Mouse (Mus musculus) cerebellum, postnatal 14 days (tissue): Measurements from ENCODE around the gene Zfp488.

ENCODE experiments used
- DNase-seq, 2 experiments: peaks; one replicate each; pipeline ENCODE4 v3.0.0; 2021; ENCODE audit warnings: mixed read lengths in 2 of 2

Gene Zfp488

DNA sequence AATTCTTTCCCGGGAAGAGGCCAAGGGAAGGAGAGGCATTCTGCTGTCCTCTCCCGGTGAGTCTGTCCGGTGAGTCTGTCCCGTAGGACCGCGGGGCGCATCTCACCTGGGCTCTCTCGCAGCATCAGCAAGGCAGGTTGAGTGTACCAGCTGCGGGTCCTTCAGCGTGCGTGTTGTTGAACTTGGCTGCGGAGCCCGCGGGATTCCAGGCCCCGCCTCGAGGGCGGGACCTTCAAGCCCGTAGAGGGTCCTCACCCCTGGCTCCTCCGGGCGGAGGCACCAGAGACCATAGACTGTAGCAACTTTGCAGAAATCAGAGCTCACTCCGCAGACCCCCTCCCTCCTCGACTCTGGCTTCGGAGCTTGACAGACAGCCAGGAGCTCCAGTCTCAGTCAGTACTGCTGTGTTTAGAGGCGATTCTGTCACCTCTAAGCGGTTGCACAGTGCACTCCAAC lies at the start of gene Zfp488:
Zfp488 (minus strand) TSS at position 161 of the 456 bp plus-strand sequence.
- peak; percentile 57 to 64 for DNase-seq

DNA sequence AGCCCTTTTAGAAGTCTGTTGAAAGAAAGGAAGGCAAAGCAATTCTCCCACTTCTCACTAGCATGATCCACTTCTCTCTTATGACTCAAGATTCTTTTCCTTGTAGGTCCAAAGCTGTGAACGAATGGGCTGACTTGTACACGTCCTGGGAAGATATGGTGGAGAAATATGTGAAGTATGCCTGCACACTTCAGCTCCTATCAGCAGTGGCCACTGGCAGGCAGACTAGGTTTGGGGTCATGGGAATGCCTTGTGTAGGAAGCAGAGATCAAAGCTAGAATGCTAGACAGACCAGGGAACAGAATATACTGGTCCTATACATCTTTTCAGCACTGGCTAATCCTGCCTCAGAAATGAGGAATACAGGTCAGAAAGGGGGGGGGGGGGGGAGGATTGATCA lies 48.1 kb upstream of the Zfp488 start:
- DNase-seq, result no peak

DNA sequence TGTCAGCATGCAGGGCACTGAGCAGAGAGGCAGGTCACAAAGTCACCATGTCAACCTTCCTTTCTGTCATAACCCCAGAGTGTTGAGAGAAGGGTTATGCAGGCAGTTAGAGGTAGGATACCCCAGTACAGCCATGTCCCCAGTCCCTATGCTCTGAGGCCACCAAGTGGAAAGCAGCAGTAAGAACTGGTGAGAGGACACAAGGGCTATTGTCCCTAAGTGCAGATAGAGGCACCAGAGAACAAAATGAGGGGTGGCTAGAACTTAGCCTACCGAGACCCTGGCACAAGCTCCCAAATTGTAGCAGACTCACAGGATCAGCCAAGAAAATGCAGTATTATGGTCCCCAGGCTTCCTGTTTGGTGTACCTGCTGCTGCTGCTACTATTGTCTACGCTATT lies 38.4 kb upstream of the Zfp488 start:
- DNase-seq, result no peak

DNA sequence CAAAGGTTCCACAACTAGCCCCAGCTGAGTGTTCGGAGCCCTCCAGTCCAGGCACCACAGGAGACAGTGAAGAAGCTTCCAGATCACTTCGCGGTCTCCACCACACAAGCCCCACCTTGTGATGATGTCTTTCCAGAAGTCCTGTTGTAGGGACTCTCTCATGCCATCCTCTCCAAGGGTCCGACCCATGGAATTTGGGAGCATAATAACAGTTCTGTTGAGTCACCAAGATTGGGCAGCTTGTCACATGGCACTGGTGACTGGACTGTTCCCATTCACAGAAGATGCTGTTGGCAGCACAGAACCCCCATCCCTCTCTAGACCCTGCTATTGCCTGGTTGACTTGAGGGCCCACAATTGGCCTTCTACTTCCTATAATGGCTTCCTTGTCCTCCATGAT lies 37.8 kb upstream of the Zfp488 start, which contains the start of gene Gm5460:
Gm5460 (plus strand) TSS at position 378 of the 400 bp plus-strand sequence.
- DNase-seq, result no peak

DNA sequence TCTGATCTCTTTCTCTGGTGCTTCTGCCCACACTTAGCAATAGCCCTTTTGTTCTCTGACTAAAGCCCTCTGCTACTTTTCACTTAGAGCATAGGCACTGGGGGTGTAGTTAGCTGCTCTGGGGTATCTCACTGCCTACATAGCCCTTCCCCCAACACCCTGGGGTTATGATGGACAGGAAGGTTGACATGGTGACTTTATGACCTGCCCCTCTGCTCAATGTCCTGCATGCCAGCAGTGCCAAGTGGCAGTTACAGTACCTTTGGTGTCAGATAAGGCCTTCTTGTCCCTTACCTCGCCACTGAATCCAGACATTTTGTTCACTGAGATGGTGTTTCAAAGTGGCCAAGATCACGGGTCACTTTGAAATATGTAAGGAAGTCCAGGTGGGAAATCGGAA lies 36.5 kb upstream of the Zfp488 start, which contains the start of gene Gm30083:
Gm30083 (minus strand) TSS at position 120 of the 400 bp plus-strand sequence.
- DNase-seq, result no peak

DNA sequence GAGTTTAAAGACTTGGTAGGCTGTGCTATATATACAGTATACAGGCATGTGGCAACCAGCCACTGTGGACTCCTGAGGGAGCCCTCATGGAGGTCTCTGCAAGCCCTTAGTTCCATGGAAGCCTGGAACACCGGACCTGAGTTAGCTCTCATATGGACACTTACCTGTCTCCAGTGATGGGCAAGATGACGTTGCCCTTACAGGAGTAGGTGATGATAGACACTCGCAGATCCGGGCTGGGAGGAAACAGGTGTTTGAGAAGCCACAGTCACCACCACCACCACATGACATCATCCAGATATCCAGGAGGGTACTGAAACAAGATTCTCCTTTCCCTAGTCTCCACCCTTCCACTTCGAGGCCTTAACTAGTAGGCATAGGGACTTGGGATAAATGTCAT lies 23.8 kb upstream of the Zfp488 start:
- no peak for DNase-seq

DNA sequence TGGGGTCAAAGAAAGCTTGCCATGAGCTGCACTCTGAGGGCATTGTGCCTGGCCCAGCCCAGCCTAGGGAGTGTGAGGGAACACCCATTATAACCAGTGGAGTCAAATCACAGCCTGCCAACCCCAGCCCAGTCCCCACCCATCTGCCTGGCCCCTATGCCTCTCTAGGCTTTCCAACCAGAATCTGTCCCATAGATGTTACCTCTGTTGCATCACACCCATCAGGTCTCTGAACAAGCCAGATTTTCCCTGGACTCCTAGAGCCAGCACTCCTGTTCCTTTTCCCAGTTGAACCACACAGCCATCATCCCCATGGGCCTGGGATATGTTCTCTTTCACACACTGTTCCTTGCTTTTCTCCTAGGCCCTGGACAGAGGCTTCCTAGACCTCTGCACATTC lies 22.9 kb upstream of the Zfp488 start:
- DNase-seq, result no peak

DNA sequence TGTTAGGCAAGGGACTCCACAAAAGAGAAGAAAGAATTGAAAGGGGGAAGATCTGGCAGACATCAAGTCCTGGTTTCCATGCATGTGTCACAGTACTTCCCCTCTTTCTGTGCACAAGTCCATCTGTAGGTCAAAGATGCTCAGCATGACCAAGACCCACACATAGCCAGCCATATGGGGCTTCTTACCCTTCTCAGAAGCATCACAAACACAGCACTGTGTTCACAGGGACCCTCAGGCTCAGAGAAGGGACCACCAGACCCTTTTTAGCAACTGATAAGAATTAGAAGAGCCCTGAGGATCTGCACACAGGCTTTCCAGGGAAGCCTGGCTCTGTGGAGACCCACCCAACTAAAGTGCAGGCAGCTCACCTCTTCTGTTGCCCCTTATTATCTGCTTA lies 21.5 kb upstream of the Zfp488 start:
- no peak for DNase-seq

DNA sequence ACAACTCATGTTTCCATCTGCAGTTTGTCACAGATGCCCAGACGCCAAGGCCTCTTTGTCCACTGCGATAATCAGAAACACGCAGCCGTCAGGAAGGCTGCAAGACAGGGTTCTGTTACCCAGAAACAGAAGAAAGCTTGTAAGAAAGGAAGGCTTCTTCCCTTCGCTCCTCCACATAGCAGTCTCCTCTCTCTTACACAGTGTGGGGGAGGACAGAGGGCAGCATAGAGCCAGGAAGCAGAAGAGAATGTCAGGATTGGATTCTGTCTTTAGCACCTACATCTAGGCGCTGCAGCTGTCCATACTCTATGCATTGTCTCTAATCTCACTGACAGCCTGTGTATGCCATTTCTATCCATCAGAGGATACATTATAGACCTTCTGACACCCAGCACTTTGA lies 18.9 kb upstream of the Zfp488 start:
- no peak for DNase-seq

DNA sequence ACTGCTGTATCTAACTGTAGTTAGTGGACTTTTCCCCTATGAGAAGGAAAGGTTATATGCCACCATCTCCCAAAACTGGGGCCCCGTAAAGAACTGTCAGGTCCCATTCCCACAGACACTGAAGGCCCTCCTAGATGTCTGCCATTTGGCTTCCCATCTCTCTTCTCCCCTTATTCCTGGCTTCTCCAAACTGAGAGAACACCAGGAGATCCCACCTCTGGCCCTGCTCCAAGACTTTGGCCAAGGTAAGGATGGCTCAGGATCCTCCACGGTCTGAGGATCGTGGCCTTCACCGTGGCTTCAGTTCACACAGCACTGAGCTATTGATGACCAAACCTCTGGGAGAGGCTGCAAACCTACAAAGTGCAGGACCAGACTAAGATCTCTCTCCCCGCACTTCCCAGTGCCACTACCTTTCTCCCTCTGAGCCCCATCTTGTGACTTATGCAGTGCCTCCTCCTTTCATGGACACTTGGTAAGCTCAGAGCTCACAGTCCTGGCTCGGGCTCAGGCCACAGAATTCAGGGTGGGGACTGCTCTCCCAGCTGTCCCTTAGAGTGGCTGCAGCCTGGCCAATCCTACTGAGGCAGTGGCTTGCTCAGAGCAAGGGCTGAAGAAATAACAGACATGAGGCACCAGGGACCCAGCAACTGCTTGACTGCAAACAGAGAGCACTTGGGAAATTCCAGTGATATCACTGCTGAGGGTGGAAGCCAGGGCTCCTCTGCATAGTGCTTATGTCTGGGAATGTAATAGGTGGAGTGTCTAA lies 15.1 kb upstream of the Zfp488 start:
- no peak for DNase-seq

DNA sequence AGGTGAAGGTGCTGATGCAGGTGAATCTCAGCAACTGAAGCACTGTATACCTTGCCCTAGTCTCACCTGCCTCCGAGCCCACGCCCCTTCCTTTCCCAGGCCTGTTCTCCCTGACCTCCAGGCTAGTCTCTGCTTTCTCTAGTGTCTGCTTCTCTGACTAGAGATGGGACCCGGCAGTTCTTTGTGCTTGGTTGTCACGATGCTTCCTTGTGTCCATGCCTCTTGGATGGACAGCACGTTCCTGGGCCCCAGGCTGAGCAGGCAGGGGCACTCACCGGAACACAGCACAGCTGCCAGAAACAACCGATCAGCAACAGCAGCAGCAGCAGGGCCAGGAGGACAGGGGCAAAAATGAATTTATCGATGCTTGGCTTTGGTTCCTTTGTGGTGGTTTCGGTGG lies 14.5 kb upstream of the Zfp488 start:
- DNase-seq, result no peak

DNA sequence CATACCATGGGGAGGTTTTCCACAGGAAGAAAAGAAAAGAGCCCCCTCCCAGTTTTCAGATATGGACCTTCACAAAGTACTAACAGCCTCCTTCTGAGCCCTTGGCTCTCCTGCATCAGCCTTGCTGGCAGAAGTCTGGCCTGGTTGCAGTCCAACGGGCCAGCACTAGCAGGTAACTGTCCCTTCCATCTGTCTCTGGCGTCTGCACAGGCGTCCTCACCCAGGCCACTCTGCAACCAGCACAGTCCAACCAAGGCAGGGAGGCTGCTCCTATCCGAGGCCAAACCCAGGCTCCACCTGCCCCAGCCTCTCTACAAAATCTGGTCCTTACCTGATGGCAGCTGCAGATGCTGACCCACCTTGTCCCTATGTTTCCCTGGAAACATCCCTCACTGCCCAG lies 13.4 kb upstream of the Zfp488 start:
- peak; percentile 83 to 89 for DNase-seq

DNA sequence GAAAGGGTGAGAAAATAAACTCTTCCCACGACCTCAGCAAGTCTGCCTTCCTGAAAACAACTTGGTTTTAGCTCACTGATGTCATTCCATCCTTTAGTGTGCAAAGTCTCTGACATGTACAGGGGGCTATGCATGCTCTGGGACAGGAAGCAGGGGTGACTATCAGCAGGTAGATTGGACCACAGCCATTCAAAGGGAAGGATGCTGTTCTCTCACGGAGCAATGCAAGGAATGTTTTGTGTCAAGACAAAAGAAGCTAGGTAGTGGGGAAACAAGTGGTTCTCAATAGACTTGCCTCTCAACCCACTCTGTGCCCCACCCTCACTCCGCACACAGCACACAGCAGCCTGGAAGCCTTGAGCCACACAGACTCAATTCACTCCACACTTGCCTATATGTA lies 10.6 kb upstream of the Zfp488 start:
- no peak for DNase-seq

DNA sequence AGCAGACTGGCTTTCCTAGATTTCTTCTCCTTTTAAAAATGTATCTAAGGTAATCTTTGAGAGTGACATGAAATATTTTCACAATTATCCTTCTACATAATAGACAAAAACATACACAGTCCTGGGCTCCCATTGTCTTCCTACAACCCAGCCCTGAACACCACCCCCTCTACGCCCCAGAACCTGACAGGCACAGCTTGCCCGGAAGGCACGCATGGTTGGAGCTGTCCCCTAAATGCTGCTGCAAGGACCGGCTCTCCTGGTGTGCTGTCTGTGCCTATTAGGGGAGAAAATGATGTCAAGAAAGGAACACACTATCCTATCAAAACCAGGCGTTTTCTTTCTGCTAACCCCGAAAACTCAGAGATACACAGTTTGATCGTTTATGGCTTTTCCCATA lies 816 bp downstream of the Zfp488 start:
- peak in 1 of 2 experiments; percentile 48 for DNase-seq

DNA sequence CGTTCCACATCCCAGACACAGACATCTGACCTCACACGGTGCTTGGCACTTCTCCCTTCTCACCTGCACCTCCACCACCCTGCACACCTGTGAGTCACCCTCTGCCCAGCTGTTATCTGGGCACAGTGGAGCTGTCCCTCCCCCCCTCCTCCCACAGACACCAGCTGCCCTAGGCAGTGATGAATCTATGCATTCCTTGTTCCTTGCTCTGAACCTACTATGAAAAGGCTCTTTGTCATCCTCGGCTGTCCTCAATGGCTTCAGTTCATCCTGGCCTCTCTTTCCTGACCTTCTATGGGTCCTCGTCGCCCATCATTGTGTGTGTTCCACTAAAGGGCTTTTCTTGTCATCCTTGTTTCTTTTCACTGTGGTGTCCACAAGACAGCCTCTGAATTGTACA lies 3.8 kb downstream of the Zfp488 start:
- no peak for DNase-seq

DNA sequence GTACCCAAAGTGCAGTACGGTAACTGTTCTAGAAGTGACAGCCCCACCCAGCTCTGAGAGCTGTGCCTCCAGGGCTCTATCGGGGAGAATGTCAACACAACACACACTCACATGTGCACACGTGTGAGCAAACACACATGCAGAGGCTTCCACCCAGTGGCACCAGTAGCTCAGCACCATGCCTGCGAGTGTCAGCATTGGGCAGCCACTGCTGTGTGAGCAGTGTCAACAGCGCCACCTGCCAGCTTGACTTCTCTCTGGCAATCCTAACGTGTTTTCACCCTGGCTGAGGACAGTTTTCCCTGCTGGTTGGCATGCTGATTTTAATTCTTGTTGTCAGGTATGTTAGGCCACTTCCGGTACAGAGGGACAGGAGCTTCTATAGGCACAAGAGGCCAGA lies 5.9 kb downstream of the Zfp488 start:
- peak; percentile 62 to 63 for DNase-seq

DNA sequence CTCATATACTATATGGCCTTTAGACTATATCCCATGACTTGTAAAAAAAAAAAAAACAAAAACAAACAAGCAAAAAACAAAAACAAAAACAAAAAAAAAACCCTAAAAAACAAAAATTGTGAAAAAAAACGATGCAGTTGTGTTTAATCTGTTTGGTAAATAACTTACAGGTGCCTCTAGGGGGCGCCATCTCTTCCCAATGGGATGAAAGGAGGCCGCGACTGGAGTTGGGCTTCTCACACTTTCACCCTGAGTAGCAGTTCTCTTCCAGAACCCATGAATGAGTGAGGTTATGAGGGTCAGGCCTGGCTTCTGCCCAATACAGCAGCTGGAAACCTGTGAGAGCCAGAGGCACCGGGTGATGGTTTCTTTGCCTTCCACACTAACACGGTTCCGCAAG lies 12.9 kb downstream of the Zfp488 start:
- peak in 1 of 2 experiments; percentile 54 for DNase-seq

DNA sequence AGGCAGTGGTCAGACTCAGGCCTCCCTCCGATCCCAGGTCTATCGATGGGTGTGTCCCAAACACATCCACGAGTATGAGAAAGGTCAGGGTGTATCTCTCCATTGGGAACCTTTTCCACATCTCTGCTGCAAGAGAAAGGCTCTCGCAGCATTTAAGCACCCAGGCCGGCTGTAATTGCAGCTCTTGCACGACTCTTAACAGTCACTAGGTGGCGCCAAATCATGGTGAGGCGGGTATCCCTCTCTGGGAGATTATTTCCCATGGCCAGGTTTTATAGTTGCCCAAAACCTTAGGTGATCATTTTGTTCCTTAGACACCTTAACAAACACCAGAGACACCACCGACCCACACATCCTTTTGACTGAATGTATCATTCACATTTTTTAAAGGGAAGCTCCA lies 19.2 kb downstream of the Zfp488 start:
- peak; percentile 84 to 85 for DNase-seq

DNA sequence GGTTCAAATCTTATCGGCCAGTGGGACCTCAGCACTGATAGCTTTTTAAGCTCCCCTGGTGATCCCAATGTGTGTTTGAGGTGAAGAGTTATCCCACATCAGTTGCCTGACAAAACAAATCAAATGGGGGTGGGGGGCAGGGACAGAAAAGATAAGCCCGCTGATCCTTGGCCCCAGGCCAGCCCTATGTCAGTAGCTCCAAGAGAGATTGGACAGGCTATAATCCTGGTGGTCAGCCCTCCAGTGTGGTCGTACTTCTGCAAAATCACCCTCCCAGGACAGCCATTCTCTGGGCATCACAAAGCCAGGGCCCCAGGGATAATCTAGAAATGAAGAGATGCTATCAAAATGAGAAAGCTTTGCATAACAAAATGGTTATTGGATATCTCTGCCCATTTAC lies 19.7 kb downstream of the Zfp488 start:
- DNase-seq, result peak in 1 of 2 experiments; percentile 55

DNA sequence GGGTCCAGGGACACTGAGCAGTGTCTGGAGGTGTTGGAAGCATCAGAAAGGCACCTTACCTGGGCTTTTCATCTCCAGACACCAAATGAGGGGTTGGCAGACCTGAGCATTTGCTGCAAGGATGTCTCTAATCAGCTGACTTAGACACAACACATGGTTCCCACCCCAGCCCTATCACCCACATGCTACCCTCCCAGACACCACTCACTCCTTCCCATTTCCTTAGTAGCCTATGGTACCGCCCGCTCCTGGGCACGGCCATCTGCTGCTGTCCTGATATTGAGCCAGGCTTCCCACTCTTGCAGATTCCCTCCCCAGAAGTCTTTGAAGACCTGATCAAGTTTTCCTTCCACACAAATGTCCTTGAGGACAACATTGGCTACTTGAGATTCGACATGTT lies 20.4 kb downstream of the Zfp488 start:
- DNase-seq, result no peak

DNA sequence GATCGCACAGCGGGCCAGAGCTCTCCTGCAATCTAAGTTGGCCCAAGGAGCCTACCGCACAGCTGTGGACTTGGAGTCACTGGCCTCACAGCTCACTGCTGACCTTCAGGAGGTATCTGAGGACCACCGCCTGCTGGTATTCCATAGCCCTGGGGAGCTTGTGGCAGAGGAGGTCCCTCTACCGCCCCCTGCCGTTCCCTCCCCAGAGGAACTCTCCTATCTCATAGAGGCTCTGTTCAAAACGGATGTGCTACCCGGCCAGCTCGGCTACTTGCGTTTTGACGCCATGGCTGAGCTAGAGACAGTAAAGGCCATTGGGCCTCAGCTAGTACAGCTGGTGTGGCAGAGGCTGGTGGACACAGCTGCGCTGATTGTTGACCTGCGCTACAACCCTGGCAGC lies 22.5 kb downstream of the Zfp488 start:
- DNase-seq, result no peak

DNA sequence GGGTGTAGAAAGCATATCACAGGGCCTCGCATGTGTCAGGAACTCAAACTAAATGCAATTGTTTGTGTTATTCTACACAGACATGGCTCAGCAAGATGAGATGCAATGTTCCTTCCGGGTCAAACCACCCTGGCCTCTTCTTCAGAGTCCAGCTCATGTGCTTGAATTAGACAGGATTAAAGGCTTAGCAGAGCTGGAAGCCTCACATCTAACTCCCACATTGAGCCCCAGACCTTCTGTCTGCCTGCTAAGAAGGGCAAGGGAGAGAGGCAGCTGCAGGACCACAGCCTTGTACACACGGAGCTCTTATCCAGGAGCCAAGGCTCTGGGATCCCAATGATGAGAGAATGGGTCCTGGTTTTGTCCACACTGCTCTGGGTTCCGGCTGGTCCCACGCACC lies 24.8 kb downstream of the Zfp488 start, which contains the start of gene Rbp3:
Rbp3 (plus strand) TSS at position 243 of the 400 bp plus-strand sequence.
- DNase-seq, result no peak

DNA sequence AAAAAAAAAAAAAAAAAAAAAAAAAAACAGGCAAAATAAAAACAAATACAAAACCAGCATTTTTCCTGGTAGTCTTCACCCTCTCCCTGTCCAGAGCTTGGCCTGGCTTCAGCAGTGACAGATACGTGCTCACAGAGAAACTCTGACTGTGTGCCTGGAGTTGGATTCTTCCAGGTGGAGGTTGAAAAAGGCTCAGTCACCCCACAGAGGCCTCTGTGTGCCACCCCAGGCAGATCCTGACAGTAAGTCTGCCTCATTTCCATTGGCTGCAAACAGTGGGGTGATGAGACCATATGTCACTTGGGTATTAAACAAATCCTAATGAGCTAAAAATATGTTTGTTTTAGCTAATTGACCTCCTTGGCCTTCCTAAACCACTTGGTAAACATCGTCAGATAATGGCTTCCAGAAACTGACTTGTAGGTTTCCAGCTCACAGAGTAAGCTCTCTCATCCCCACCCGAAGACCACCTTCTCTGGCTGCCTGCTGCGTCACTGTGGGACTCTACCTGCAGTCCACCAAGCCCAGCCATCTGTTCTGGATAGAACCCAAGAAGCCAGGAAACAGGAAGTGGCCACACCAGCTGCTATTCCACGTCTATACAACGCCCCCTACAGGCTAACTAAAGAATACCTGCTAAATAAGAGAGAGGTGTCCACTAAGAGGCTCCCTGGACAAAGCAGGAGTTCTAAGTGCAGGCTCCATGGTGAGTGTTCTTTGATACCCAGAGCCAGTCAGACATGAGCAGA lies 26.2 kb downstream of the Zfp488 start:
- peak; percentile 43 to 55 for DNase-seq

DNA sequence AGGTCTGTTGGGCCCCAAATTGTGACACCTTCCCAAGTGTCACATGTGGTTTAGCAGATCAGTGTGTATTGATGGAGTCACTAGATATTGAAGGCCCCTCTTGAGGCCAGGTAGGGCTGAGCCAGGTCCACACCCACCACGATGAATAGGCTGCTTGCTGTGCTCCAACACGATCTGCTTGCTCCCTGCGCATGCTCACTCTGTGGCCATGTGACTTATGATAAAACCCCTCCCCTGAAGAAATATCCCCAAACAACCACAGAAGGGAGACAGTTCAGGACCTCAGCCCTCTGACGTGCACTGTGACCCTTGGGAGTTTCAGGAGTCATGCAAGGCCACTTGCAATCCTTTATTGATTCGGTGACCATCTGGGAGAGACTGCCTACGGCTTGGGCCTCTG lies 32.4 kb downstream of the Zfp488 start:
- no peak for DNase-seq
